In the genomic region with DNA sequence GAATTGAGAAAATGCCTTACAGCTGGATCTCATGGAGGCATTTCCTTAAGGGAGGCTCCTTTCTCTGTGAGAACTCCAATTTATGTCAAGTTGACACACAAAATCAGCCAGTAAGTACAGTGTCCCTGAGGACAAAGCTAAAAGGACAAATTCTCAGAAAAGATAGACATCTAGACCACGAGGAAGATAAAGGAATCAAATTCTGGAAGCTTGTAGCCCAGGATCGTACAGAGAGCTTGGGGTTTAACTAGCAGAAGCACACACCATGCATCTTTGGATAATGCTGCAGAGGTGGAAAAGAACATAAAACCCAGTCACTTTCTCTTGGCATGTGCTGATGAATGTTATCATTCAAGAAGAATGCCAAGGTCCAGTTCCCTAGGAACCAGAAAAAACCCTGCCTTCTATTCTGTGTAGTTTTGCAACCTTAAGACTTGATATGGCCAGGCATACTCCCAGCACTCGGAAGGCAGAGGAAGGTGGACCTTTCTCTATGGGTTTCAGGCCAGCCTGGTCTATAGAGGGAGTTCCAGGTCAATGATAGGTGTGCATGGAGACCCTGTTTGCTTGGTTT, we compare ENCODE assay signal across 24 mouse cellular contexts. TPM values are rescaled to one million over a fixed set of nuclear protein-coding genes. Genes with fewer than 3 reads are reported as not detected.
A peak's percentile ranks its signal among the peaks of the same experiment; 100 is the strongest.
DNase-seq lines count a peak whose midpoint lies in the region; ATAC-seq and TF ChIP-seq lines count a peak whose summit lies in the region.
"Had no signal": no experiment of that assay in that cellular context is flagged by ENCODE, and none has a peak within 500 bp of the region (broad histone marks: within the 10 kb centered on the region; RNA-seq: fewer than 3 reads in every experiment).

No protein-coding gene starts in this region.

- peaks cover 62% of the 10 kb centered on the region for H3K4me1 ChIP-seq in G1E (ENCODE audit: insufficient read depth, low read depth, low read length)
- H3K4me1 ChIP-seq: embryonic facial prominence, embryonic 12.5 days; embryonic facial prominence, embryonic 15.5 days had no signal

- peak; percentile 55 for ATAC-seq in G1E (ENCODE audit: extremely low read depth, insufficient number of reproducible peaks, low FRiP score, poor library complexity, severe bottlenecking)
- ATAC-seq in Patski, result peak; percentile 62
- ATAC-seq: activated CD4-positive, CD25-positive, alpha-beta regulatory T cell, adult 4 months; CD4-positive, CD25-positive, alpha-beta regulatory T cell, adult 4 months; forebrain, embryonic 14.5 days; hindbrain, postnatal 0 days; inflammation-experienced regulatory T-cells, adult 6 months; intestine, embryonic 16.5 days had no signal

- in situ Hi-C loops in Patski (cut with MboI; ENCODE audit: low pct_unique_long_range_greater_than_20kb), result no loop called here

- intact Hi-C loops in heart, postnatal 10 days (cut with DNase I), result no loop called here

- H3K27me3 ChIP-seq in G1E (ENCODE audit: insufficient read depth, low read length) (no peaks in the 10 kb centered on the region), Patski (no peaks in the 10 kb centered on the region)
- H3K27me3 ChIP-seq: embryonic facial prominence, embryonic 12.5 days; embryonic facial prominence, embryonic 15.5 days had no signal

- DNase-seq in adrenal gland, adult 2 months, result peak; percentile 45
- DNase-seq in adrenal gland, adult 18-20 months (ENCODE audit: low spot score in 2 of 2), result no peak
- DNase-seq in heart, adult 11 months, result peak; percentile 18
- no peak for DNase-seq in heart, postnatal 4 days
- no peak for DNase-seq in G1E (ENCODE audit: low spot score)
- no peak for DNase-seq in Patski (ENCODE audit: low read depth, low spot score)
- no peak for DNase-seq in heart, postnatal 10 days
- DNase-seq: cerebellum, adult 11 months; cerebellum, adult 2 months; cerebellum, adult 9-11 months; cerebellum, postnatal 25 days; gastrocnemius, postnatal 25 days; heart, adult 2 months; heart, postnatal 36 days; kidney, adult 18-20 months; kidney, adult 9 months had no signal

- POLR2A ChIA-PET in Patski (lab: Charles Lee), result no interaction called here

- peaks cover 2% of the 10 kb centered on the region for H3K36me3 ChIP-seq in G1E (replicated peaks)
- H3K36me3 ChIP-seq: embryonic facial prominence, embryonic 12.5 days; embryonic facial prominence, embryonic 15.5 days had no signal

- no peaks in the 10 kb centered on the region for H3K9me3 ChIP-seq in G1E (replicated peaks)
- H3K9me3 ChIP-seq: embryonic facial prominence, embryonic 12.5 days; embryonic facial prominence, embryonic 15.5 days had no signal

- TF ChIP-seq CTCF in G1E (IDR thresholded peaks at IDR 0.05; ENCODE audit: low read depth, low read length), result no peak
- TF ChIP-seq CTCF in Patski (IDR thresholded peaks at IDR 0.05), result no peak

- H3K4me3 ChIP-seq in G1E (ENCODE audit: low read depth, low read length), result peak overlapping the region; percentile 25; the same call in 1 of the 2 replicates
- H3K4me3 ChIP-seq: embryonic facial prominence, embryonic 12.5 days; embryonic facial prominence, embryonic 15.5 days; heart, adult 2 months had no signal

- CTCF ChIA-PET in Patski (lab: Charles Lee), result interaction anchor here (1.7 kb wide), 1 partner anchor 33 kb away, joined by 4 read pairs; no protein-coding TSS in a partner anchor

RNA-seq across cellular contexts. Expression of gene Bzw1, which starts 17.0 kb away (rescaled TPM):
- 100 to 1,000 TPM; 125 to 134 TPM for total RNA-seq in adrenal gland, adult 2 months (2021)
- polyA plus RNA-seq in adrenal gland, adult 2 months (2012; rRNA removed), result 5.6 and 7.5 TPM in 2 replicates
- 100 to 1,000 TPM; 155 to 172 TPM for total RNA-seq in adrenal gland, adult 18-20 months (2021)
- total RNA-seq in heart, postnatal 4 days (2021), result 100 to 1,000 TPM; 135 to 136 TPM
- total RNA-seq in G1E (2014; fragmentation: Nextera tagmentation) (507 and 588 TPM in 2 replicates), G1E (2017) (631 and 664 TPM in 2 replicates)
- polyA plus RNA-seq in G1E (2012) (14.5 and 23.4 TPM in 2 replicates), Patski (2021) (205 TPM)
- total RNA-seq in heart, postnatal 10 days (2021), result 100 to 1,000 TPM; 109 to 117 TPM

RNA-seq across cellular contexts. Expression of gene Clk1, which starts 48.2 kb away (rescaled TPM):
- total RNA-seq in adrenal gland, adult 2 months (2021), result 100 to 1,000 TPM; 120 to 159 TPM
- 9.9 and 10.7 TPM in 2 replicates for polyA plus RNA-seq in adrenal gland, adult 2 months (2012; rRNA removed)
- total RNA-seq in adrenal gland, adult 18-20 months (2021), result 100 to 1,000 TPM; 134 to 201 TPM
- 10 to 100 TPM; 60.7 to 61.5 TPM for total RNA-seq in heart, postnatal 4 days (2021)
- total RNA-seq in G1E (2014; fragmentation: Nextera tagmentation) (499 and 554 TPM in 2 replicates), G1E (2017) (545 and 548 TPM in 2 replicates)
- polyA plus RNA-seq in G1E (2012) (5.8 and 9.2 TPM in 2 replicates), Patski (2021) (109 TPM)
- 10 to 100 TPM; 62.6 to 80.1 TPM for total RNA-seq in heart, postnatal 10 days (2021)

Comparison
In these comparisons a context has a peak if more than half of its experiments do, and no peak if none do; other contexts are left out.
1. DNase-seq: peak in adrenal gland, adult 2 months (single experiment) and heart, adult 11 months (single experiment); none in adrenal gland, adult 18-20 months (0 of 2), heart, postnatal 4 days (single experiment), G1E (single experiment), Patski (single experiment) and heart, postnatal 10 days (0 of 2).